Mouse (Mus musculus): ENCODE data around the gene Armh4.
"Not testable (repeated sequence)": the region's sequence is repeated elsewhere in the genome, so short reads cannot be mapped to it uniquely, and the experiment has no call there.

The Armh4 gene

GRCm38 (mm10) chr14:49782715-49783531 lies at the start of gene Armh4:
Gene Armh4 (minus strand): TSS chr14:49783383.
- no peak for DNase-seq (ENCODE audit: low spot score in 2 of 2)

- DNase-seq (ENCODE audit: low spot score in 2 of 2) = no peak
These were observed 46.3 kb upstream of the Armh4 start for GRCm38 (mm10) chr14:49829192-49830171.

GRCm38 (mm10) chr14:49819721-49820440 lies 36.7 kb upstream of the Armh4 start:
- DNase-seq (ENCODE audit: low spot score in 2 of 2) = not testable (repeated sequence)

GRCm38 (mm10) chr14:49818713-49819208 lies 35.6 kb upstream of the Armh4 start:
- not testable (repeated sequence) for DNase-seq (ENCODE audit: low spot score in 2 of 2)

GRCm38 (mm10) chr14:49812966-49813365 lies 29.8 kb upstream of the Armh4 start:
- DNase-seq (ENCODE audit: low spot score in 2 of 2) = not testable (repeated sequence)

- not testable (repeated sequence) for DNase-seq (ENCODE audit: low spot score in 2 of 2)
These were observed 21.9 kb upstream of the Armh4 start for GRCm38 (mm10) chr14:49805051-49805450.

- DNase-seq (ENCODE audit: low spot score in 2 of 2) = no peak
These were observed 18.3 kb upstream of the Armh4 start for GRCm38 (mm10) chr14:49801444-49801843.

GRCm38 (mm10) chr14:49793948-49794347 lies 10.8 kb upstream of the Armh4 start:
- no peak for DNase-seq (ENCODE audit: low spot score in 2 of 2)

- DNase-seq (ENCODE audit: low spot score in 2 of 2) = no peak
These were observed 7.4 kb upstream of the Armh4 start for GRCm38 (mm10) chr14:49790542-49790941.

GRCm38 (mm10) chr14:49785793-49786192 lies 2.6 kb upstream of the Armh4 start:
- no peak for DNase-seq (ENCODE audit: low spot score in 2 of 2)

- DNase-seq (ENCODE audit: low spot score in 2 of 2) = no peak
These were observed 683 bp upstream of the Armh4 start for GRCm38 (mm10) chr14:49783866-49784265.

GRCm38 (mm10) chr14:49780416-49780815 lies 2.8 kb downstream of the Armh4 start:
- no peak for DNase-seq (ENCODE audit: low spot score in 2 of 2)

GRCm38 (mm10) chr14:49777539-49777938 lies 5.6 kb downstream of the Armh4 start:
- DNase-seq (ENCODE audit: low spot score in 2 of 2) = not testable (repeated sequence)

GRCm38 (mm10) chr14:49771746-49772145 lies 11.4 kb downstream of the Armh4 start:
- no peak for DNase-seq (ENCODE audit: low spot score in 2 of 2)

- no peak for DNase-seq (ENCODE audit: low spot score in 2 of 2)
These were observed 16.6 kb downstream of the Armh4 start for GRCm38 (mm10) chr14:49766601-49767000.

- DNase-seq (ENCODE audit: low spot score in 2 of 2) = no peak
These were observed 27.3 kb downstream of the Armh4 start for GRCm38 (mm10) chr14:49755845-49756244.

- DNase-seq (ENCODE audit: low spot score in 2 of 2) = no peak
These were observed 30.6 kb downstream of the Armh4 start for GRCm38 (mm10) chr14:49752614-49753013.

- DNase-seq (ENCODE audit: low spot score in 2 of 2) = no peak
These were observed 37.3 kb downstream of the Armh4 start for GRCm38 (mm10) chr14:49745874-49746273.

GRCm38 (mm10) chr14:49743946-49744526 lies 39.1 kb downstream of the Armh4 start:
- DNase-seq (ENCODE audit: low spot score in 2 of 2) = no peak

- DNase-seq (ENCODE audit: low spot score in 2 of 2) = no peak
These were observed 43.9 kb downstream of the Armh4 start for GRCm38 (mm10) chr14:49739328-49739727.

- no peak for DNase-seq (ENCODE audit: low spot score in 2 of 2)
These were observed 44.6 kb downstream of the Armh4 start for GRCm38 (mm10) chr14:49738441-49739088.

All from spleen, postnatal 14 days (tissue).